Mouse (Mus musculus): ENCODE data around the gene Borcs8.

DNA sequence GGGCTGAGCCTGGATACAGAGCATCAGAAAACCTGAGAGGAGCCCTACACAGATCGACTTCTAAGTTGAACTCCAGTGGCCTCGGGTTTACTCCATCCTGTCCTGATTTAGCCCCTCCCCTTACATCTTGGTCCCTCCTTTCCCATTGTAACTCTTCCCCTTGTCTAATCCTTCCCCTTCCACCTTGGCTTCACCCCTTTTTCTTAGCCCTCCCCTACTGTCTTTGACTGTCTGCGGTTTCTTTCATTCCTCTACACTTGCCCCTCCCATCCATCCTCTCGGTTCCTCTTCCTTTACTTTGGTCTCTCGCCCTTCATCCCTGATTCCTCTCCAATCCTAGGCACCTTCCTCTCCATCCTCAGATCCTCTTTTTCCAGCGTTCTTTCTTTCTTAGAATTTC lies 24.8 kb upstream of the Borcs8 start:
- TF ChIP-seq POLR2A (IDR thresholded peaks at IDR 0.05; ENCODE audit: control insufficient read depth, low read depth, low read length) (no peak), CTCF (IDR thresholded peaks at IDR 0.05; ENCODE audit: control insufficient read depth, insufficient read depth, insufficient replicate concordance, low read depth, low read length) (no peak)

All from testis, adult 2 months (tissue).